Mouse (Mus musculus) heart, embryonic 11.5 days (tissue): ENCODE results near the gene Colq. TPM values are rescaled to one million over a fixed set of nuclear protein-coding genes. Genes with fewer than 3 reads are reported as not detected.

Experiments used
- ATAC-seq: fragments of 200-750 bp; cut with Nextera tagmentation; replicated peaks from 2 replicates; pipeline ENCODE4 v1.8.0; 2017; ENCODE audit warnings: moderate library complexity; ENCODE audit not compliant: insufficient number of reproducible peaks, low FRiP score, low TSS enrichment
- H3K27ac ChIP-seq: fragments of 300-500 bp; sonication (generic); 2 replicates; pipeline ENCODE4 v1.5.1; 2014; ENCODE audit warnings: mild to moderate bottlenecking, low read depth, low read length
- H3K27me3 ChIP-seq: fragments of 300-500 bp; sonication (generic); 2 replicates; pipeline ENCODE4 v1.6.1; 2014; ENCODE audit warnings: mild to moderate bottlenecking, low read length, mixed read lengths; ENCODE audit not compliant: control insufficient read depth, insufficient read depth
- H3K36me3 ChIP-seq: fragments of 300-500 bp; sonication (generic); 2 replicates; pipeline ENCODE4 v1.6.1; 2014; ENCODE audit warnings: mild to moderate bottlenecking, low read length, moderate library complexity, mixed read lengths; ENCODE audit not compliant: control insufficient read depth, insufficient read depth
- H3K4me1 ChIP-seq: fragments of 300-500 bp; sonication (generic); 2 replicates; pipeline ENCODE4 v1.6.1; 2014; ENCODE audit warnings: low read length; ENCODE audit not compliant: control insufficient read depth, insufficient read depth
- H3K4me2 ChIP-seq: fragments of 300-500 bp; sonication (generic); 2 replicates; pipeline ENCODE4 v1.6.1; 2014; ENCODE audit warnings: mild to moderate bottlenecking, moderate library complexity
- H3K4me3 ChIP-seq: fragments of 300-500 bp; sonication (generic); 2 replicates; pipeline ENCODE4 v1.5.1; 2014; ENCODE audit warnings: low read depth, low read length
- H3K9ac ChIP-seq: fragments of 300-500 bp; sonication (generic); 2 replicates; pipeline ENCODE4 v1.6.1; 2014; ENCODE audit warnings: mild to moderate bottlenecking, low read depth, low read length, moderate library complexity
- H3K9me3 ChIP-seq: fragments of 300-500 bp; sonication (generic); replicated peaks from 2 replicates; pipeline ENCODE4 v1.6.1; 2016; ENCODE audit warnings: low read length; ENCODE audit not compliant: control insufficient read depth
- WGBS: fragments of 180-500 bp; shearing (Covaris S2); extraction: QIAGEN DNeasy Blood & Tissue Kit; methylation state at CpG from one replicate; pipeline ENCODE4 v1.1.7; 2014; ENCODE audit not compliant: insufficient replicate concordance; 5-methylcytosine and 5-hydroxymethylcytosine counted together
- polyA plus RNA-seq: library from polyadenylated mRNA; unstranded; fragments of >200 nt; fragmentation: Nextera tagmentation; extraction: Ambion mirVana; gene quantifications from 2 replicates; pipeline ENCODE4 v1.2.1, GENCODE M21; 2014

Colq gene
- polyA plus RNA-seq, result 4.7 and 6.8 TPM in 2 replicates

GRCm38 (mm10) chr14:31591243-31591642, at the start of gene Colq:
Gene Colq (minus strand): TSS chr14:31591343.
- no peak within 1 kb of the TSS for H3K27ac ChIP-seq
- no peaks in the 10 kb centered on the region for H3K9me3 ChIP-seq
- H3K4me2 ChIP-seq, result no peak within 1 kb of the TSS
- WGBS, result 67% methylated on average over 3 of the region's 3 CpGs
- H3K36me3 ChIP-seq, result no peaks in the 10 kb centered on the region
- H3K9ac ChIP-seq, result no peak within 1 kb of the TSS
- no peaks in the 10 kb centered on the region for H3K27me3 ChIP-seq
- H3K4me1 ChIP-seq, result no peaks in the 10 kb centered on the region
- no peak within 1 kb of the TSS for H3K4me3 ChIP-seq
- no peak for ATAC-seq

GRCm38 (mm10) chr14:31640346-31640889, 49.3 kb upstream of the Colq start, which contains the start of gene Gm49387:
Gene Gm49387 (minus strand): TSS chr14:31640878.
- peak within 1 kb of the TSS; percentile 69 for H3K4me3 ChIP-seq
- no peaks in the 10 kb centered on the region for H3K27me3 ChIP-seq
- ATAC-seq, result peak; percentile 29; the same call in 1 of the 2 replicates
- H3K36me3 ChIP-seq, result no peaks in the 10 kb centered on the region
- H3K27ac ChIP-seq, result peak within 1 kb of the TSS; percentile 85
- H3K4me1 ChIP-seq, result peaks cover 4% of the 10 kb centered on the region; the same call in 1 of the 2 replicates
- peak within 1 kb of the TSS; percentile 70 for H3K9ac ChIP-seq
- H3K9me3 ChIP-seq, result no peaks in the 10 kb centered on the region
- peak within 1 kb of the TSS; percentile 97 for H3K4me2 ChIP-seq
- 4% methylated on average over 26 of the region's 26 CpGs for WGBS

GRCm38 (mm10) chr14:31630677-31631076, 39.5 kb upstream of the Colq start:
- WGBS, result 77% methylated on average over 7 of the region's 7 CpGs
- H3K27me3 ChIP-seq, result no peaks in the 10 kb centered on the region
- no peaks in the 10 kb centered on the region for H3K4me1 ChIP-seq
- H3K9me3 ChIP-seq, result no peaks in the 10 kb centered on the region
- no peak for ATAC-seq
- H3K4me3 ChIP-seq, result no peak overlapping the region
- no peak overlapping the region for H3K4me2 ChIP-seq
- H3K9ac ChIP-seq, result no peak overlapping the region
- H3K36me3 ChIP-seq, result no peaks in the 10 kb centered on the region
- no peak overlapping the region for H3K27ac ChIP-seq

- Histone ChIP-seq H3K27ac (no peak overlapping the region), H3K4me3 (no peak overlapping the region), H3K4me1 (no peaks in the 10 kb centered on the region), H3K9me3 (no peaks in the 10 kb centered on the region), H3K27me3 (no peaks in the 10 kb centered on the region), H3K9ac (no peak overlapping the region), H3K4me2 (no peak overlapping the region), H3K36me3 (no peaks in the 10 kb centered on the region)
- WGBS, result 83% methylated on average over 12 of the region's 12 CpGs
- no peak for ATAC-seq
Measured at GRCm38 (mm10) chr14:31622748-31623147, 31.6 kb upstream of the Colq start.

GRCm38 (mm10) chr14:31620591-31621223, 29.6 kb upstream of the Colq start:
- no peak for ATAC-seq
- Histone ChIP-seq H3K4me2 (no peak overlapping the region), H3K9me3 (no peaks in the 10 kb centered on the region), H3K36me3 (no peaks in the 10 kb centered on the region), H3K9ac (no peak overlapping the region), H3K4me3 (no peak overlapping the region), H3K4me1 (no peaks in the 10 kb centered on the region), H3K27me3 (no peaks in the 10 kb centered on the region), H3K27ac (no peak overlapping the region)
- 76% methylated on average over 9 of the region's 9 CpGs for WGBS

GRCm38 (mm10) chr14:31617997-31618396, 26.9 kb upstream of the Colq start:
- H3K4me1 ChIP-seq, result no peaks in the 10 kb centered on the region
- ATAC-seq, result no peak

GRCm38 (mm10) chr14:31617204-31617603, 26.1 kb upstream of the Colq start:
- Histone ChIP-seq H3K4me1 (no peaks in the 10 kb centered on the region), H3K4me3 (no peak overlapping the region), H3K4me2 (no peak overlapping the region), H3K9ac (no peak overlapping the region), H3K9me3 (no peaks in the 10 kb centered on the region), H3K36me3 (no peaks in the 10 kb centered on the region), H3K27me3 (no peaks in the 10 kb centered on the region), H3K27ac (no peak overlapping the region)
- ATAC-seq, result no peak
- WGBS, result 82% methylated on average over 9 of the region's 9 CpGs

More at GRCm38 (mm10) chr14:31617997-31618396, 26.9 kb upstream of the Colq start:
- H3K9ac ChIP-seq, result no peak overlapping the region
- H3K27me3 ChIP-seq, result no peaks in the 10 kb centered on the region
- H3K4me2 ChIP-seq, result no peak overlapping the region
- 67% methylated on average over 3 of the region's 3 CpGs for WGBS
- H3K9me3 ChIP-seq, result no peaks in the 10 kb centered on the region
- no peaks in the 10 kb centered on the region for H3K36me3 ChIP-seq
- H3K27ac ChIP-seq, result no peak overlapping the region
- H3K4me3 ChIP-seq, result no peak overlapping the region

- ATAC-seq, result no peak
Measured at GRCm38 (mm10) chr14:31613671-31614070, 22.5 kb upstream of the Colq start.

GRCm38 (mm10) chr14:31611986-31612385, 20.8 kb upstream of the Colq start:
- H3K27ac ChIP-seq, result no peak overlapping the region
- no peak for ATAC-seq
- no peaks in the 10 kb centered on the region for H3K4me1 ChIP-seq
- no peaks in the 10 kb centered on the region for H3K27me3 ChIP-seq
- no peaks in the 10 kb centered on the region for H3K9me3 ChIP-seq
- H3K9ac ChIP-seq, result no peak overlapping the region
- no peak overlapping the region for H3K4me2 ChIP-seq
- no peaks in the 10 kb centered on the region for H3K36me3 ChIP-seq
- WGBS, result 64% methylated on average over 4 of the region's 4 CpGs
- H3K4me3 ChIP-seq, result no peak overlapping the region

More at GRCm38 (mm10) chr14:31613671-31614070, 22.5 kb upstream of the Colq start:
- no peaks in the 10 kb centered on the region for H3K4me1 ChIP-seq
- H3K4me3 ChIP-seq, result no peak overlapping the region
- H3K9me3 ChIP-seq, result no peaks in the 10 kb centered on the region
- H3K27me3 ChIP-seq, result no peaks in the 10 kb centered on the region
- H3K9ac ChIP-seq, result no peak overlapping the region
- H3K4me2 ChIP-seq, result no peak overlapping the region
- H3K36me3 ChIP-seq, result no peaks in the 10 kb centered on the region
- no peak overlapping the region for H3K27ac ChIP-seq
- 79% methylated on average over 5 of the region's 5 CpGs for WGBS
